Mouse (Mus musculus) ES-Bruce4 (cell line): ENCODE data around the gene Cdc42bpb. TPM values are rescaled to one million over a fixed set of nuclear protein-coding genes. Genes with fewer than 3 reads are reported as not detected.

ENCODE experiments used
- H3K27ac ChIP-seq: 2 replicates; pipeline ENCODE4 v1.5.1; 2012; ENCODE audit warnings: low read length, inconsistent platforms; ENCODE audit not compliant: insufficient read depth
- H3K27me3 ChIP-seq: 2 replicates; pipeline ENCODE4 v1.6.1; 2012; ENCODE audit warnings: mild to moderate bottlenecking, low read length, inconsistent platforms; ENCODE audit not compliant: control insufficient read depth, poor library complexity, insufficient read depth, severe bottlenecking
- H3K36me3 ChIP-seq: 2 replicates; pipeline ENCODE4 v1.6.1; 2012; ENCODE audit warnings: inconsistent platforms, mild to moderate bottlenecking, low read length, moderate library complexity; ENCODE audit not compliant: control insufficient read depth, poor library complexity, insufficient read depth, severe bottlenecking
- H3K4me1 ChIP-seq: one replicate; pipeline ENCODE4 v1.8.1; 2011; ENCODE audit warnings: low read length; ENCODE audit not compliant: control insufficient read depth, insufficient read depth
- H3K4me3 ChIP-seq: 2 replicates; pipeline ENCODE4 v1.5.1; 2011; ENCODE audit warnings: low read depth, mild to moderate bottlenecking, low read length
- H3K9ac ChIP-seq: 2 replicates; pipeline ENCODE4 v1.6.1; 2012; ENCODE audit warnings: low read depth, mild to moderate bottlenecking, inconsistent platforms; ENCODE audit not compliant: poor library complexity, severe bottlenecking
- H3K9me3 ChIP-seq: replicated peaks from 2 replicates; pipeline ENCODE4 v1.6.1; 2012; ENCODE audit warnings: mild to moderate bottlenecking, low read length, inconsistent platforms; ENCODE audit not compliant: control insufficient read depth, poor library complexity, insufficient read depth, severe bottlenecking
- CTCF ChIP-seq: IDR thresholded peaks from one replicate; pipeline ENCODE4 v1.8.1; 2011; ENCODE audit warnings: low read depth, low read length
- EP300 ChIP-seq: IDR thresholded peaks from 2 replicates; pipeline ENCODE4 v1.6.1; 2011; ENCODE audit warnings: low read depth, low read length; ENCODE audit not compliant: insufficient read depth
- POLR2A ChIP-seq: IDR thresholded peaks from one replicate; pipeline ENCODE4 v1.8.1; 2011; ENCODE audit warnings: low read length; ENCODE audit not compliant: insufficient read depth
- polyA plus RNA-seq: library from polyadenylated mRNA; stranded (reverse); fragments of >200 nt; gene quantifications from 2 replicates; pipeline ENCODE4 v1.2.4, GENCODE M21; 2011; ENCODE audit warnings: low read depth; ENCODE audit not compliant: missing spikeins, insufficient read depth, insufficient read length

Cdc42bpb gene
- polyA plus RNA-seq, 1 experiment: 52.3 TPM

GRCm38 (mm10) chr12:111317694-111318093 is 59.8 kb downstream of the Cdc42bpb start:
- Histone ChIP-seq H3K36me3 (peaks cover 23% of the 10 kb centered on the region), H3K27me3 (no peaks in the 10 kb centered on the region), H3K9me3 (no peaks in the 10 kb centered on the region), H3K9ac (no peak overlapping the region), H3K4me3 (no peak overlapping the region), H3K4me1 (no peaks in the 10 kb centered on the region), H3K27ac (no peak overlapping the region)
- TF ChIP-seq EP300 (no peak), CTCF (no peak), POLR2A (no peak)

- H3K4me1 ChIP-seq: no peaks in the 10 kb centered on the region
- H3K9me3 ChIP-seq: no peaks in the 10 kb centered on the region
- H3K9ac ChIP-seq: no peak overlapping the region
- no peaks in the 10 kb centered on the region for H3K27me3 ChIP-seq
- no peak overlapping the region for H3K27ac ChIP-seq
- no peak overlapping the region for H3K4me3 ChIP-seq
- TF ChIP-seq CTCF (no peak), POLR2A (no peak), EP300 (no peak)
- peaks cover 14% of the 10 kb centered on the region for H3K36me3 ChIP-seq
These were observed 63.2 kb downstream of the Cdc42bpb start for GRCm38 (mm10) chr12:111314273-111314672.

GRCm38 (mm10) chr12:111311775-111312174 is 65.7 kb downstream of the Cdc42bpb start:
- no peaks in the 10 kb centered on the region for H3K9me3 ChIP-seq
- TF ChIP-seq CTCF: no peak
- no peak for TF ChIP-seq EP300
- no peak for TF ChIP-seq POLR2A
- no peak overlapping the region for H3K27ac ChIP-seq
- no peaks in the 10 kb centered on the region for H3K27me3 ChIP-seq
- no peak overlapping the region for H3K9ac ChIP-seq
- peaks cover 7% of the 10 kb centered on the region for H3K36me3 ChIP-seq
- no peaks in the 10 kb centered on the region for H3K4me1 ChIP-seq
- H3K4me3 ChIP-seq: no peak overlapping the region

- Histone ChIP-seq H3K4me3 (no peak overlapping the region), H3K36me3 (peaks cover 7% of the 10 kb centered on the region), H3K27me3 (no peaks in the 10 kb centered on the region), H3K4me1 (no peaks in the 10 kb centered on the region), H3K27ac (no peak overlapping the region), H3K9ac (no peak overlapping the region), H3K9me3 (no peaks in the 10 kb centered on the region)
- TF ChIP-seq CTCF (no peak), POLR2A (no peak)
These were observed 67.6 kb downstream of the Cdc42bpb start for GRCm38 (mm10) chr12:111309931-111310330.

GRCm38 (mm10) chr12:111309256-111309655 is 68.3 kb downstream of the Cdc42bpb start:
- H3K4me3 ChIP-seq: no peak overlapping the region
- H3K27me3 ChIP-seq: no peaks in the 10 kb centered on the region
- no peaks in the 10 kb centered on the region for H3K4me1 ChIP-seq
- no peak overlapping the region for H3K9ac ChIP-seq
- H3K27ac ChIP-seq: no peak overlapping the region
- H3K36me3 ChIP-seq: peaks cover 9% of the 10 kb centered on the region
- H3K9me3 ChIP-seq: no peaks in the 10 kb centered on the region
- no peak for TF ChIP-seq POLR2A
- no peak for TF ChIP-seq EP300
- TF ChIP-seq CTCF: no peak

- peaks cover 6% of the 10 kb centered on the region; the same call in 1 of the 2 replicates for H3K36me3 ChIP-seq
- no peaks in the 10 kb centered on the region for H3K27me3 ChIP-seq
- H3K4me3 ChIP-seq: no peak overlapping the region
- H3K4me1 ChIP-seq: no peaks in the 10 kb centered on the region
- H3K27ac ChIP-seq: no peak overlapping the region
- no peak for TF ChIP-seq POLR2A
- no peak for TF ChIP-seq EP300
- no peak for TF ChIP-seq CTCF
- no peaks in the 10 kb centered on the region for H3K9me3 ChIP-seq
- no peak overlapping the region for H3K9ac ChIP-seq
These were observed 70.7 kb downstream of the Cdc42bpb start for GRCm38 (mm10) chr12:111306821-111307220.
